Mouse (Mus musculus): Measurements from ENCODE around the gene Atad1. TPM values are rescaled to one million over a fixed set of nuclear protein-coding genes. Genes with fewer than 3 reads are reported as not detected.

Gene Atad1
- total RNA-seq, 2 experiments from 2014 or later, result 104 to 105 TPM

- intact Hi-C loops (cut with DNase I), result no loop called here
- no peak for DNase-seq (ENCODE audit: low spot score in 2 of 2)
Observed at GRCm38 (mm10) chr19:32638276-32638903, 101.2 kb downstream of the Atad1 start.

- DNase-seq (ENCODE audit: low spot score in 2 of 2), result no peak
- intact Hi-C loops (cut with DNase I), result no loop called here
Observed at GRCm38 (mm10) chr19:32637357-32638275, 102.0 kb downstream of the Atad1 start.

GRCm38 (mm10) chr19:32634916-32635315 lies 104.7 kb downstream of the Atad1 start:
- no peak for DNase-seq (ENCODE audit: low spot score in 2 of 2)
- intact Hi-C loops (cut with DNase I), result no loop called here

- intact Hi-C loops (cut with DNase I), result no loop called here
- DNase-seq (ENCODE audit: low spot score in 2 of 2), result no peak
Observed at GRCm38 (mm10) chr19:32628572-32629132, 110.9 kb downstream of the Atad1 start.

GRCm38 (mm10) chr19:32627631-32628030 lies 112.0 kb downstream of the Atad1 start:
- no peak for DNase-seq (ENCODE audit: low spot score in 2 of 2)
- intact Hi-C loops (cut with DNase I), result no loop called here

- intact Hi-C loops (cut with DNase I), result no loop called here
- no peak for DNase-seq (ENCODE audit: low spot score in 2 of 2)
Observed at GRCm38 (mm10) chr19:32626768-32627331, 112.7 kb downstream of the Atad1 start.

- DNase-seq (ENCODE audit: low spot score in 2 of 2), result no peak
- intact Hi-C loops (cut with DNase I), result no loop called here
Observed at GRCm38 (mm10) chr19:32622142-32622541, 117.4 kb downstream of the Atad1 start.

Other genes with a start within 250 kb of the Atad1 start
- gene Papss2, start 144.0 kb downstream of the Atad1 start, total RNA-seq (2021), result 1 to 10 TPM; 7.5 to 9.3 TPM
- gene Pten, start 17.7 kb upstream of the Atad1 start, total RNA-seq (2021), result 100 to 1,000 TPM; 146 to 150 TPM

All from left cerebral cortex, postnatal 25 days (tissue).